Mouse (Mus musculus): ENCODE data around the gene Gpr88. TPM values are rescaled to one million over a fixed set of nuclear protein-coding genes. Genes with fewer than 3 reads are reported as not detected.

The Gpr88 gene
- polyA plus RNA-seq, 1 experiment, result not detected

GRCm38 (mm10) chr3:116228360-116229245 lies 24.7 kb downstream of the Gpr88 start:
- TF ChIP-seq MAX (IDR thresholded peaks at IDR 0.05; ENCODE audit: low read depth) (no peak), SRF (IDR thresholded peaks at IDR 0.05; ENCODE audit: control insufficient read depth, insufficient read length, low read depth) (no peak)
- Histone ChIP-seq H3ac (ENCODE audit: control insufficient read depth, insufficient read length) (no peak overlapping the region), H3K27me3 (ENCODE audit: control insufficient read depth, insufficient read depth, insufficient read length) (no peaks in the 10 kb centered on the region), H3K4me2 (ENCODE audit: low read depth) (no peak overlapping the region), H3K36me3 (ENCODE audit: control insufficient read depth, insufficient read depth) (no peaks in the 10 kb centered on the region), H3K4me3 (no peak overlapping the region), H3K79me2 (ENCODE audit: control insufficient read depth, insufficient read depth) (no peaks in the 10 kb centered on the region)

GRCm38 (mm10) chr3:116227383-116227782 lies 25.9 kb downstream of the Gpr88 start:
- H3ac ChIP-seq (ENCODE audit: control insufficient read depth, insufficient read length), result no peak overlapping the region
- H3K4me2 ChIP-seq (ENCODE audit: low read depth), result no peak overlapping the region
- TF ChIP-seq POLR2A (IDR thresholded peaks at IDR 0.05; ENCODE audit: insufficient read length, low read depth) (no peak), E2F4 (IDR thresholded peaks at IDR 0.05; ENCODE audit: insufficient read depth) (no peak), POLR2AphosphoS2 (IDR thresholded peaks at IDR 0.05; ENCODE audit: insufficient read length, low read depth) (no peak)
- H3K4me3 ChIP-seq, result no peak overlapping the region
- no peaks in the 10 kb centered on the region for H3K27me3 ChIP-seq (ENCODE audit: control insufficient read depth, insufficient read depth, insufficient read length)
- no peaks in the 10 kb centered on the region for H3K79me2 ChIP-seq (ENCODE audit: control insufficient read depth, insufficient read depth)
- no peaks in the 10 kb centered on the region for H3K36me3 ChIP-seq (ENCODE audit: control insufficient read depth, insufficient read depth)

GRCm38 (mm10) chr3:116226915-116227314 lies 26.4 kb downstream of the Gpr88 start:
- Histone ChIP-seq H3ac (ENCODE audit: control insufficient read depth, insufficient read length) (no peak overlapping the region), H3K4me3 (no peak overlapping the region), H3K4me2 (ENCODE audit: low read depth) (no peak overlapping the region), H3K36me3 (ENCODE audit: control insufficient read depth, insufficient read depth) (no peaks in the 10 kb centered on the region), H3K79me2 (ENCODE audit: control insufficient read depth, insufficient read depth) (no peaks in the 10 kb centered on the region), H3K27me3 (ENCODE audit: control insufficient read depth, insufficient read depth, insufficient read length) (no peaks in the 10 kb centered on the region)
- no peak for TF ChIP-seq MYOD1 (IDR thresholded peaks at IDR 0.05; ENCODE audit: control insufficient read depth in 1 of 3, insufficient read length in 2 of 3, low read depth in 2 of 3)
- TF ChIP-seq MAX (IDR thresholded peaks at IDR 0.05; ENCODE audit: low read depth), result no peak
- no peak for TF ChIP-seq CEBPB (IDR thresholded peaks at IDR 0.05; ENCODE audit: insufficient read depth, poor library complexity, severe bottlenecking)
- TF ChIP-seq TCF12 (IDR thresholded peaks at IDR 0.05; ENCODE audit: insufficient read depth, poor library complexity, severe bottlenecking), result no peak
- no peak for TF ChIP-seq REST (IDR thresholded peaks at IDR 0.05; ENCODE audit: insufficient read depth, insufficient read length)
- TF ChIP-seq POLR2A (IDR thresholded peaks at IDR 0.05; ENCODE audit: insufficient read length, low read depth), result no peak
- TF ChIP-seq E2F4 (IDR thresholded peaks at IDR 0.05; ENCODE audit: insufficient read depth), result no peak
- no peak for TF ChIP-seq TCF3 (IDR thresholded peaks at IDR 0.05; ENCODE audit: insufficient read length, low read depth)
- no peak for TF ChIP-seq POLR2AphosphoS2 (IDR thresholded peaks at IDR 0.05; ENCODE audit: insufficient read length, low read depth)
- TF ChIP-seq USF1 (IDR thresholded peaks at IDR 0.05; ENCODE audit: low read depth), result no peak
- no peak for TF ChIP-seq SRF (IDR thresholded peaks at IDR 0.05; ENCODE audit: control insufficient read depth, insufficient read length, low read depth)
- no peak for TF ChIP-seq MYOG (IDR thresholded peaks at IDR 0.05; ENCODE audit: control insufficient read depth in 1 of 3, insufficient read depth in 1 of 3, insufficient read length in 2 of 3, low read depth in 2 of 3)

GRCm38 (mm10) chr3:116222511-116223243 lies 30.6 kb downstream of the Gpr88 start:
- H3K4me2 ChIP-seq (ENCODE audit: low read depth), result no peak overlapping the region
- H3K27me3 ChIP-seq (ENCODE audit: control insufficient read depth, insufficient read depth, insufficient read length), result no peaks in the 10 kb centered on the region
- no peak overlapping the region for H3K4me3 ChIP-seq
- H3K36me3 ChIP-seq (ENCODE audit: control insufficient read depth, insufficient read depth), result no peaks in the 10 kb centered on the region
- no peaks in the 10 kb centered on the region for H3K79me2 ChIP-seq (ENCODE audit: control insufficient read depth, insufficient read depth)
- no peak for TF ChIP-seq MYOD1 (IDR thresholded peaks at IDR 0.05; ENCODE audit: control insufficient read depth in 1 of 3, insufficient read length in 2 of 3, low read depth in 2 of 3)
- no peak for TF ChIP-seq POLR2A (IDR thresholded peaks at IDR 0.05; ENCODE audit: insufficient read length, low read depth)
- no peak for TF ChIP-seq REST (IDR thresholded peaks at IDR 0.05; ENCODE audit: insufficient read depth, insufficient read length)
- no peak for TF ChIP-seq E2F4 (IDR thresholded peaks at IDR 0.05; ENCODE audit: insufficient read depth)
- no peak for TF ChIP-seq TCF3 (IDR thresholded peaks at IDR 0.05; ENCODE audit: insufficient read length, low read depth)
- TF ChIP-seq POLR2AphosphoS2 (IDR thresholded peaks at IDR 0.05; ENCODE audit: insufficient read length, low read depth), result no peak
- TF ChIP-seq TCF12 (IDR thresholded peaks at IDR 0.05; ENCODE audit: insufficient read depth, poor library complexity, severe bottlenecking), result no peak
- no peak for TF ChIP-seq USF1 (IDR thresholded peaks at IDR 0.05; ENCODE audit: low read depth)
- no peak overlapping the region for H3ac ChIP-seq (ENCODE audit: control insufficient read depth, insufficient read length)

GRCm38 (mm10) chr3:116221686-116222010 lies 31.7 kb downstream of the Gpr88 start:
- Histone ChIP-seq H3ac (ENCODE audit: control insufficient read depth, insufficient read length) (no peak overlapping the region), H3K27me3 (ENCODE audit: control insufficient read depth, insufficient read depth, insufficient read length) (no peaks in the 10 kb centered on the region), H3K79me2 (ENCODE audit: control insufficient read depth, insufficient read depth) (no peaks in the 10 kb centered on the region), H3K4me3 (no peak overlapping the region), H3K4me2 (ENCODE audit: low read depth) (no peak overlapping the region), H3K36me3 (ENCODE audit: control insufficient read depth, insufficient read depth) (no peaks in the 10 kb centered on the region)
- TF ChIP-seq USF1 (IDR thresholded peaks at IDR 0.05; ENCODE audit: low read depth) (no peak), SRF (IDR thresholded peaks at IDR 0.05; ENCODE audit: control insufficient read depth, insufficient read length, low read depth) (no peak), E2F4 (IDR thresholded peaks at IDR 0.05; ENCODE audit: insufficient read depth) (no peak), MYOG (IDR thresholded peaks at IDR 0.05; ENCODE audit: control insufficient read depth in 1 of 3, insufficient read depth in 1 of 3, insufficient read length in 2 of 3, low read depth in 2 of 3) (no peak), MAX (IDR thresholded peaks at IDR 0.05; ENCODE audit: low read depth) (no peak), POLR2A (IDR thresholded peaks at IDR 0.05; ENCODE audit: insufficient read length, low read depth) (no peak), POLR2AphosphoS2 (IDR thresholded peaks at IDR 0.05; ENCODE audit: insufficient read length, low read depth) (no peak), TCF3 (IDR thresholded peaks at IDR 0.05; ENCODE audit: insufficient read length, low read depth) (no peak), MYOD1 (IDR thresholded peaks at IDR 0.05; ENCODE audit: control insufficient read depth in 1 of 3, insufficient read length in 2 of 3, low read depth in 2 of 3) (no peak), TCF12 (IDR thresholded peaks at IDR 0.05; ENCODE audit: insufficient read depth, poor library complexity, severe bottlenecking) (no peak), REST (IDR thresholded peaks at IDR 0.05; ENCODE audit: insufficient read depth, insufficient read length) (no peak), CEBPB (IDR thresholded peaks at IDR 0.05; ENCODE audit: insufficient read depth, poor library complexity, severe bottlenecking) (no peak)
